Mouse (Mus musculus) thymus, postnatal 4 days (tissue): Measurements from ENCODE around the gene Gm27179.
"Not testable (repeated sequence)": the region's sequence is repeated elsewhere in the genome, so short reads cannot be mapped to it uniquely, and the experiment has no call there.

Experiments
- DNase-seq: peaks from one replicate; pipeline ENCODE4 v3.0.0; 2021

Gm27179 gene

DNA sequence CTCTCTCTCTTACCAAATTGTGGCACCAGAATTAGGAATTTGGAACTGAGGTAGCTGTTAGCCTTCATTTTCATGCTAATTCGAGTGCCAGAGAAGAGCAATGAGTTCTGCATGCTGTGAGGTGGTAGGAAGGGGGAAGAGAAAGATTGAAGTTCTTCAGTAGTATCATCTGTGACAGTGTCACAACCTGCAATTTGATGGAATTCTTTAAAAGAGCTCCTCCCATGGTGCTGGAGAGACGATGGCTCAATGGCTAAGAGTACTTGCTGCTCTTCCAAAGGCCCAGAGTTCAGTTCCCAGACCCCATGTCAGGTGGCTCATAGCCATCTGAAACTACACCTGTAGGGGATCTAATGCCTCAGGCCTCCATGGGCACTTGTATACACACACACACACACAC, at the start of gene Gm27179:
TSS of gene Gm27179 (minus strand) at position 101 of the 400 bp plus-strand sequence.
- not testable (repeated sequence) for DNase-seq

DNA sequence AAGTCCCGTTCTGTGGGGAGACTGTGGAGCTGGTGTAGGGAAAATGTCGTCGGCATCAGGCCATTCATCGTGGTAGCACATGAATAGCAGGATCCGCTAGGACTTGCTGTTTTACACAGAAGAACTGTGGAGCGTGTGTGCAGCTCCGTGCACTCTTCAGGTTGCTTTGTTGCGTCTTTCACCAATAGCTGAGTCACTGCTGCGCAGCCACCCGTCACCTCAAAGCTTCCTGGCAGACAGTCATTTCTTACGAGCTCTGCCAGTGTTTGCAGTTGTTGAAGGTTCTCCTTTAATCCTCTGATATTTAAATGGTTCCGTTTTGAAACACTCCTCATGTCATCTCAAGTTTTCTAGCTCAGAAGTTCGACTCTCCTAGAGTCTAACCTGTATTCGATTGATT, 45.2 kb upstream of the Gm27179 start:
- DNase-seq, result not testable (repeated sequence)

GRCm38 (mm10) chr14:69556820-69557219, 44.5 kb upstream of the Gm27179 start:
- DNase-seq, result not testable (repeated sequence)

- DNase-seq, result not testable (repeated sequence)
These were observed 42.9 kb upstream of the Gm27179 start, which contains the start of gene Entpd4b for GRCm38 (mm10) chr14:69555110-69555831. TSS of gene Entpd4b (plus strand) at chr14:69555424.

- DNase-seq, result not testable (repeated sequence)
These were observed 35.0 kb upstream of the Gm27179 start for GRCm38 (mm10) chr14:69547310-69547709.

DNA sequence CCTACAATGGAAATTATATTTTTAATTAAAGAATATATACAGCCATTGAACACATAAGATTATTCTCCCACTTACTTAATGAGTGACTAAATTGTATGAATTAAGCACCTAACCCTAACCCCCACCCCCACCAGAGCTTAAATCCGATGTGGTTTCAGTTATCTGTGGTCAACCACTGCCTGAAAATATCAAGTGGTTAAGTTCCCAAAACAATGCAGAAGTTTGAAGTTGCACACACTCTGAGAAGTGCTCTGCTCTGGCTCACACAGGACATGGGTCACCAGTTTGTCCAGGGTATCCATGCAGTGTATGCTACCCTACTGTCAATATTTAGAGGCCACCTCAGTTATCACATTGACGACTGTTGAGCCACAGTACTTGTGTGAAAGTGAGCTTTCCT, 32.7 kb upstream of the Gm27179 start:
- not testable (repeated sequence) for DNase-seq

GRCm38 (mm10) chr14:69544033-69544432, 31.7 kb upstream of the Gm27179 start:
- DNase-seq, result not testable (repeated sequence)

GRCm38 (mm10) chr14:69542695-69543094, 30.3 kb upstream of the Gm27179 start:
- DNase-seq, result not testable (repeated sequence)

GRCm38 (mm10) chr14:69540113-69540512, 27.8 kb upstream of the Gm27179 start:
- DNase-seq, result not testable (repeated sequence)

GRCm38 (mm10) chr14:69536539-69536938, 24.2 kb upstream of the Gm27179 start:
- not testable (repeated sequence) for DNase-seq

DNA sequence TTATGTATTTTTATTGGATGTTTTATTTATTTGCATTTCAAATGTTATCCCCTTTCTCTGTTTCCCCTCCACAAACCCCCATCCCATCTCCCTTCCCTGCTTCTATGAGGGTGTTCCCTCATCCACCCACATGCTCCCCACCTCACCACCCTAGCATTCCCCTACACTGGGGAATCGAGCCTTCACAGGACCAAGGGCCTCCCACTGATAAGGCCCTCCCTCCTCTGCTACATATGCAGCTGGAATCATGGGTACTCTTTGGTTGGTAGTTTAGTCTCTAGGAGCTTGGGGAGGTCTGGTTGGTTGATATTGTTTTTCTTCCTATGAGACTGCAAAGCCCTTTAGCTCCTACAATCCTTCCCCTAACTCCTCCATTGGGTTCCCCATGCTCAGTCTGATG, 13.9 kb upstream of the Gm27179 start:
- DNase-seq, result not testable (repeated sequence)

DNA sequence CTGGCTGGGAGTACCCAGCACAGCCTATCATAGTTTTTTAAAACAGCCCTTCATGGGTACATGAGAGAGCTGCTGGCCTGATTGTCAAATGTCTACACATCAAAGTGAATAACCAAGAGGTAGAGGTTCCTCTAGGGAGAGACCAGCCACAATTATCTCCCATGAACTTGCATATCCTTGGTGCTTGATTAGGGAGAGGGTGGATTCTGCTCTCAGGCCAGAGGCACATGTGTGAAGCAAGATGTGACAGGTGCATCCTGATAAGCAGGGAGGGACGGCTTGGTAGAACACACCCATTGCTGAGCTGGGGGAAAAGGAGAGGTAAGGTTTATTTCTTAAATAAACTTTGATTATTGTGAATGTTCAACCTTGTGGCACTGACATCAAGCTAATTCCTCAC, 10.7 kb upstream of the Gm27179 start:
- not testable (repeated sequence) for DNase-seq

- not testable (repeated sequence) for DNase-seq
These were observed 8.5 kb upstream of the Gm27179 start for GRCm38 (mm10) chr14:69520810-69521209.

- not testable (repeated sequence) for DNase-seq
These were observed 5.3 kb downstream of the Gm27179 start for GRCm38 (mm10) chr14:69507000-69507399.

- not testable (repeated sequence) for DNase-seq
These were observed 9.2 kb downstream of the Gm27179 start, which contains the start of gene Gm16867 for GRCm38 (mm10) chr14:69503174-69503573. TSS of gene Gm16867 (minus strand) at chr14:69503362.

DNA sequence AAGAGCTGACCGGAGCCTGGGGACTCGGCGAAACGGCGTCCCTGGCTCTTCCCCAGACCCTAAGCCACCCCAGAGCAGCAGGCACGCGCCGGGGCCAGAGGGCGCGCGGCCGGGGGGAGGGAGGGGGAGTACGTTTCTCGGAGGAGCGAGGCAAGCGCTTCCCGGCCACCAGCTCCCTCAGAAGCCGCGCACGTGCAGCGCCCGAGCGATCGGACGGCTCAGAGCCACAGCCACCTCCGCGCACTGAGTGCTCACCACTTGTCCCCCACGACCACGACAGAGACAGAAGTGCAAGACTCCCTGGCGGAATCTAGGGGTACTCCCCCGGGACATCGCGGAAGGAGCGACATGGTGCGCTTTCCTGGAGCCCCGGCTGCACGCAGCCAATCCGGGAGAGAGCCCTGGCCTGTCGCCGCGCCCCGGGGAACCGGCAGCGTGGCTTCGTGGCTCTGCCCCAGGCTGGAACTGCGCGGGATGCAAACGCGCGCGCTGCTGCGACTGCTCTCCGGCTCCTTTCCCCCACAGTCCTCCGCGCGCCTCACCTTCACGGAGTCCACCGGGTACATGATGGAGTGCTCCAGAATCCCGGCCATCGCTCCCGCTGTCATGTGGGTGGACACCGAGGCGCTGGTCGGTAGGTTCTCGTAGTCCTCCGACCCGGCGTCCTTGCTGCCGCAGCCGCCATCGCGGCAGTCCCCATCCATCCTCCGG, 9.8 kb downstream of the Gm27179 start:
- not testable (repeated sequence) for DNase-seq

DNA sequence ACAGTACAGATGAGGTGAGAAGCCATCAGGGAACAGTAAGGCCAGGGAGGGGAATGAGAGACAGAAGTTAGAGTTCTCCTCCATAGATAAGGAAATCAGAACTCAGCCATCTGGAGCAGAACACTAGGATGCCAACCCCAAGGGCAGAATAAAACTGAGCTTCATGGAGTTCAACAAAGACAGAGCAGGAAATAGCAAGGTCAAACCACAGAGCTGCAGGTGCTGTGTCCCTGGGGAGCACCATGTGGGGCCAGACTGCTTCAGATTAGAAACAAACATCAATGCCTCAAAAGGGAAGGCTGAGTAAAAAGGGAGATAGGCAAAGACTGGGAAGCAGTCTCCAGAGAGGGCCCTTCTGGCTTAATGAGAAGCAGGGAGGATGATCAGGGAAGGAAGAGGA, 16.1 kb downstream of the Gm27179 start:
- DNase-seq, result not testable (repeated sequence)

DNA sequence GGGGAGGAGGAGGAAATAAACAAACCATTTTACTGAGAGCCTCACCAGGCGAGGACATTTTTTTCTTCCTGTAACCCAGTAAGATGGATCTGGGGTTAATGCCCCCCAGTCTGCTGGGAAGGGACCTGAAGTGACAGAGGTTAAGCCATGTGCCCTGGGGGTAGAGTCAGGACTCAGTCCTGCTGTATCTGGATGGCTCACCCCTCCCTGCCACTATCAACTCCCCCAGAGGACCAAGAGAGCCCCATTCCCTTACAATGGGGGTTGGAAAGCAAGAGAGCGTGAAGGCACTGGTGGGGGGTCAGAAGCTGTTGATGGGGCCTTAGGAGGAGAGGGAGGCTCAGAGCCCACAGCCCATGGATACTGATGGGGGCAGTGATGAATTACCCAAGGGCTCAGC, 17.4 kb downstream of the Gm27179 start:
- not testable (repeated sequence) for DNase-seq

GRCm38 (mm10) chr14:69494522-69494921, 17.8 kb downstream of the Gm27179 start:
- DNase-seq, result not testable (repeated sequence)

GRCm38 (mm10) chr14:69488001-69488400, 24.3 kb downstream of the Gm27179 start:
- not testable (repeated sequence) for DNase-seq

DNA sequence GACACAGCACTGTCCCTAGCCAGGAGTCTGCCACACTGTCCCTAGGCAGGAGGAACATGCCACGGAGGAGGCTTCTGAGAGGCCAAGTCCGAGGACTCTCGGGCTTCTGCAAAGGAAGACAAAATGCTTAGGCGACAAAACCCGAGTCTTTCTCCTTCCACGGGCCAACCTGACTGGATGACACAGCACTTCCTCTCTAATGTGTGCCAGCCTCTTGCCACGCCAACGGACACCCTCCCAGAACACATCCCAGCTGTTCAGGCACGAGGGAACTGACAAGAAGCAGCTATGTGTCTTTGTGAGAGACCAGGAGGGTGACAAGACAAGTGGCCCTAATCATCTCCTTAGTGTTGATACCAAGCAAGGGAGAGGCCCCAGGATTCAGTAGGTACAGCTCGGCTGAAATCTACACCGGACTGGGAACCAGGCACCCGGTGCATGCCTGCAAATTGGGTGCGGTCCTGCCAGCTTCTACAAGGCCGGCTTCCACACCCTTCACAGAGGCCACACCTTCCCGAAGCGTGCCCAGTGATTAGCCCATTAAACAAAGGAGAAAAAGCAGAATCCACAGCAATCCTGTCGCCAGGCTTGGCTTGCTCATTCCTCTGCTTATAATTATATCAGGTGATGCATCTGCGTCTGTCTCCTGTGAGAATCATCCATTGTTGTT, 26.7 kb downstream of the Gm27179 start:
- not testable (repeated sequence) for DNase-seq

DNA sequence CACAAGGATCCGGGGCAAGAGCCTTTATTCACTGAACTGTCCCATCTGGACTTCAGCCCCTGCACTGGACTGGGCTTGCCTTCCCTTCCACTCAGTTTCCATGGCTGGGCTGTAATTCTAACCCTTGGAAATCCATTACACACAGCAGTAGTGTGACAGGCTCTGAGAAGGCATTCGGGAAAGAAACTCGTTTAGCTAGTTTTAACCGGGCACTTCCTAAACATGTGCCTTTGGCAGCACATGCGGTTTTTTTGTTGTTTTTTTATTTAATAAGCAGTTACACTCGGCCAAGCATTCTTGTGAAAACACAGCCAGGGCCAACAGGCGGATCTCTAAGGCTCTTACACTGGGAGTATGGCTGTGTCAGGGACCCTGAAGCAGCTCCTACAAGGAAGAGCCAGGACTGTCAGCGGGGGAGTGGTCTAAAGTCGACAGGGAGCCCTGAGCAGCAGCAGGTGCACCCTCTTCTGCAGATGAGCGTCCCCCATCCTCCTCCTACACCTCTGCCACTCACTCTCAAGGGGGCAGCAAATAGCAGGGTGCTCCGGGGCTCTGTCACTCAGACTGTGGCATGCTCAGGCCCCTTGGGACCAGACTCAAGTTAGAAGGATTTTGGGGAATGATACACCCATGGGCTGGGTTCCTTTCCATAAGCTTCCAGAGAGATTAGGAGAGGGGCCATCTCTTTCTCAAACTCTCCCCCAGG, 38.3 kb downstream of the Gm27179 start:
- DNase-seq, result not testable (repeated sequence)

GRCm38 (mm10) chr14:69473322-69473721, 39.0 kb downstream of the Gm27179 start:
- DNase-seq, result not testable (repeated sequence)
